Mouse (Mus musculus): ENCODE data around the gene Vsig8. TPM values are rescaled to one million over a fixed set of nuclear protein-coding genes. Genes with fewer than 3 reads are reported as not detected.
A peak's percentile ranks its signal among the peaks of the same experiment; 100 is the strongest.

The Vsig8 gene
- polyA plus RNA-seq, 1 experiment from 2014 or later, result not detected

- Histone ChIP-seq H3K9ac (ENCODE audit: low read length) (no peak overlapping the region), H3K27ac (replicated peaks; ENCODE audit: low read depth, low read length) (no peak overlapping the region), H3K4me2 (ENCODE audit: low read depth, severe bottlenecking) (no peak overlapping the region), H3K27me3 (ENCODE audit: control insufficient read depth, insufficient read depth, low read length) (no peaks in the 10 kb centered on the region), H3K4me3 (ENCODE audit: low read depth, low read length) (no peak overlapping the region), H3K4me1 (ENCODE audit: control insufficient read depth, insufficient read depth, low read length) (peaks cover 22% of the 10 kb centered on the region), H3K36me3 (ENCODE audit: control insufficient read depth, insufficient read depth, low read length) (no peaks in the 10 kb centered on the region), H3K9me3 (ENCODE audit: control insufficient read depth, low read length) (no peaks in the 10 kb centered on the region)
- ATAC-seq (ENCODE audit: insufficient number of reproducible peaks, low FRiP score, low TSS enrichment, low read depth) (no peak), DNase-seq (ENCODE audit: low spot score) (no peak)
- WGBS, result 42% methylated on average over 1 of the region's 1 CpGs
These were observed 3.1 kb upstream of the Vsig8 start for GRCm38 (mm10) chr1:172552623-172553022.

- Histone ChIP-seq H3K4me1 (ENCODE audit: control insufficient read depth, insufficient read depth, low read length) (peaks cover 11% of the 10 kb centered on the region; the same call in 1 of the 2 replicates), H3K4me2 (ENCODE audit: low read depth, severe bottlenecking) (peak overlapping the region; percentile 79), H3K27ac (replicated peaks; ENCODE audit: low read depth, low read length) (no peak overlapping the region), H3K9me3 (ENCODE audit: control insufficient read depth, low read length) (no peaks in the 10 kb centered on the region), H3K4me3 (ENCODE audit: low read depth, low read length) (peak overlapping the region; percentile 54), H3K9ac (ENCODE audit: low read length) (peak overlapping the region; percentile 54), H3K27me3 (ENCODE audit: control insufficient read depth, insufficient read depth, low read length) (peaks cover 29% of the 10 kb centered on the region), H3K36me3 (ENCODE audit: control insufficient read depth, insufficient read depth, low read length) (no peaks in the 10 kb centered on the region)
- peak; percentile 88 for ATAC-seq (ENCODE audit: insufficient number of reproducible peaks, low FRiP score, low TSS enrichment, low read depth)
- DNase-seq (ENCODE audit: low spot score), result peak; percentile 83
- under 1% methylated on average over 64 of the region's 66 CpGs for WGBS
These were observed 7.1 kb downstream of the Vsig8 start for GRCm38 (mm10) chr1:172562641-172563464.

GRCm38 (mm10) chr1:172563465-172563828 lies 7.7 kb downstream of the Vsig8 start:
- H3K9me3 ChIP-seq (ENCODE audit: control insufficient read depth, low read length), result no peaks in the 10 kb centered on the region
- H3K4me1 ChIP-seq (ENCODE audit: control insufficient read depth, insufficient read depth, low read length), result peaks cover 11% of the 10 kb centered on the region; the same call in 1 of the 2 replicates
- peak overlapping the region; percentile 54 for H3K9ac ChIP-seq (ENCODE audit: low read length)
- no peak for DNase-seq (ENCODE audit: low spot score)
- peak overlapping the region; percentile 54 for H3K4me3 ChIP-seq (ENCODE audit: low read depth, low read length)
- H3K27me3 ChIP-seq (ENCODE audit: control insufficient read depth, insufficient read depth, low read length), result peaks cover 29% of the 10 kb centered on the region
- H3K4me2 ChIP-seq (ENCODE audit: low read depth, severe bottlenecking), result peak overlapping the region; percentile 79
- H3K27ac ChIP-seq (replicated peaks; ENCODE audit: low read depth, low read length), result no peak overlapping the region
- WGBS, result 2% methylated on average over 9 of the region's 10 CpGs
- H3K36me3 ChIP-seq (ENCODE audit: control insufficient read depth, insufficient read depth, low read length), result no peaks in the 10 kb centered on the region
- no peak for ATAC-seq (ENCODE audit: insufficient number of reproducible peaks, low FRiP score, low TSS enrichment, low read depth)

GRCm38 (mm10) chr1:172566131-172566530 lies 10.4 kb downstream of the Vsig8 start:
- H3K4me2 ChIP-seq (ENCODE audit: low read depth, severe bottlenecking), result no peak overlapping the region
- peaks cover 17% of the 10 kb centered on the region for H3K27me3 ChIP-seq (ENCODE audit: control insufficient read depth, insufficient read depth, low read length)
- no peak overlapping the region for H3K27ac ChIP-seq (replicated peaks; ENCODE audit: low read depth, low read length)
- ATAC-seq (ENCODE audit: insufficient number of reproducible peaks, low FRiP score, low TSS enrichment, low read depth) (no peak), DNase-seq (ENCODE audit: low spot score) (no peak)
- WGBS, result 67% methylated on average over 3 of the region's 3 CpGs
- H3K4me3 ChIP-seq (ENCODE audit: low read depth, low read length), result no peak overlapping the region
- peaks cover 11% of the 10 kb centered on the region; the same call in 1 of the 2 replicates for H3K4me1 ChIP-seq (ENCODE audit: control insufficient read depth, insufficient read depth, low read length)
- no peaks in the 10 kb centered on the region for H3K36me3 ChIP-seq (ENCODE audit: control insufficient read depth, insufficient read depth, low read length)
- no peak overlapping the region for H3K9ac ChIP-seq (ENCODE audit: low read length)
- H3K9me3 ChIP-seq (ENCODE audit: control insufficient read depth, low read length), result no peaks in the 10 kb centered on the region

- DNase-seq (ENCODE audit: low spot score), result no peak
- Histone ChIP-seq H3K4me1 (ENCODE audit: control insufficient read depth, insufficient read depth, low read length) (0 out of 2 replicates have a peak, but pooled peaks cover 4% of the 10 kb centered on the region), H3K9ac (ENCODE audit: low read length) (no peak overlapping the region), H3K4me2 (ENCODE audit: low read depth, severe bottlenecking) (no peak overlapping the region), H3K27ac (replicated peaks; ENCODE audit: low read depth, low read length) (no peak overlapping the region), H3K36me3 (ENCODE audit: control insufficient read depth, insufficient read depth, low read length) (no peaks in the 10 kb centered on the region), H3K27me3 (ENCODE audit: control insufficient read depth, insufficient read depth, low read length) (peaks cover 2% of the 10 kb centered on the region; the same call in 1 of the 2 replicates), H3K9me3 (ENCODE audit: control insufficient read depth, low read length) (no peaks in the 10 kb centered on the region), H3K4me3 (ENCODE audit: low read depth, low read length) (no peak overlapping the region)
- 70% methylated on average over 4 of the region's 4 CpGs for WGBS
- no peak for ATAC-seq (ENCODE audit: insufficient number of reproducible peaks, low FRiP score, low TSS enrichment, low read depth)
These were observed 12.0 kb downstream of the Vsig8 start for GRCm38 (mm10) chr1:172567758-172568157.

GRCm38 (mm10) chr1:172580116-172580515 lies 24.4 kb downstream of the Vsig8 start:
- Histone ChIP-seq H3K9ac (ENCODE audit: low read length) (no peak overlapping the region), H3K4me1 (ENCODE audit: control insufficient read depth, insufficient read depth, low read length) (no peaks in the 10 kb centered on the region), H3K4me2 (ENCODE audit: low read depth, severe bottlenecking) (no peak overlapping the region), H3K27me3 (ENCODE audit: control insufficient read depth, insufficient read depth, low read length) (0 out of 2 replicates have a peak, but pooled peaks cover 3% of the 10 kb centered on the region), H3K36me3 (ENCODE audit: control insufficient read depth, insufficient read depth, low read length) (no peaks in the 10 kb centered on the region), H3K4me3 (ENCODE audit: low read depth, low read length) (no peak overlapping the region), H3K9me3 (ENCODE audit: control insufficient read depth, low read length) (no peaks in the 10 kb centered on the region), H3K27ac (replicated peaks; ENCODE audit: low read depth, low read length) (no peak overlapping the region)
- 78% methylated on average over 6 of the region's 6 CpGs for WGBS
- DNase-seq (ENCODE audit: low spot score), result no peak
- no peak for ATAC-seq (ENCODE audit: insufficient number of reproducible peaks, low FRiP score, low TSS enrichment, low read depth)

GRCm38 (mm10) chr1:172582436-172582835 lies 26.7 kb downstream of the Vsig8 start:
- no peaks in the 10 kb centered on the region for H3K9me3 ChIP-seq (ENCODE audit: control insufficient read depth, low read length)
- H3K27me3 ChIP-seq (ENCODE audit: control insufficient read depth, insufficient read depth, low read length), result 0 out of 2 replicates have a peak, but pooled peaks cover 3% of the 10 kb centered on the region
- no peak overlapping the region for H3K4me2 ChIP-seq (ENCODE audit: low read depth, severe bottlenecking)
- ATAC-seq (ENCODE audit: insufficient number of reproducible peaks, low FRiP score, low TSS enrichment, low read depth) (no peak), DNase-seq (ENCODE audit: low spot score) (no peak)
- H3K36me3 ChIP-seq (ENCODE audit: control insufficient read depth, insufficient read depth, low read length), result no peaks in the 10 kb centered on the region
- H3K9ac ChIP-seq (ENCODE audit: low read length), result no peak overlapping the region
- WGBS, result 71% methylated on average over 8 of the region's 8 CpGs
- no peak overlapping the region for H3K4me3 ChIP-seq (ENCODE audit: low read depth, low read length)
- H3K27ac ChIP-seq (replicated peaks; ENCODE audit: low read depth, low read length), result no peak overlapping the region
- H3K4me1 ChIP-seq (ENCODE audit: control insufficient read depth, insufficient read depth, low read length), result no peaks in the 10 kb centered on the region

GRCm38 (mm10) chr1:172584271-172584670 lies 28.5 kb downstream of the Vsig8 start:
- Histone ChIP-seq H3K9me3 (ENCODE audit: control insufficient read depth, low read length) (no peaks in the 10 kb centered on the region), H3K4me3 (ENCODE audit: low read depth, low read length) (no peak overlapping the region), H3K36me3 (ENCODE audit: control insufficient read depth, insufficient read depth, low read length) (no peaks in the 10 kb centered on the region), H3K4me2 (ENCODE audit: low read depth, severe bottlenecking) (no peak overlapping the region), H3K4me1 (ENCODE audit: control insufficient read depth, insufficient read depth, low read length) (no peaks in the 10 kb centered on the region), H3K27ac (replicated peaks; ENCODE audit: low read depth, low read length) (no peak overlapping the region), H3K9ac (ENCODE audit: low read length) (no peak overlapping the region), H3K27me3 (ENCODE audit: control insufficient read depth, insufficient read depth, low read length) (0 out of 2 replicates have a peak, but pooled peaks cover 3% of the 10 kb centered on the region)
- 87% methylated on average over 6 of the region's 6 CpGs for WGBS
- no peak for ATAC-seq (ENCODE audit: insufficient number of reproducible peaks, low FRiP score, low TSS enrichment, low read depth)
- no peak for DNase-seq (ENCODE audit: low spot score)

All from limb, embryonic 11.5 days (tissue).